Mouse (Mus musculus) Patski (cell line): ENCODE measurements at regions not wholly inside any gene's neighbourhood (a gene's known extent, or its start where the extent isn't known, plus 50 kb on each side); places are given as distances from the start of the nearest gene placed in this dataset.

Experiments used
- ATAC-seq: fragments of 100-300 bp; one replicate; pipeline ENCODE4 v1.8.0; 2021
- CTCF ChIA-PET: fragments of 350-600 bp; sonication (Branson Sonifier 250); formaldehyde crosslinking; loops from one replicate; lab custom pipeline; 2022; ENCODE audit warnings: inconsistent platforms; lab: Charles Lee
- POLR2A ChIA-PET: fragments of 350-600 bp; sonication (Branson Sonifier 250); formaldehyde crosslinking; loops from one replicate; lab custom pipeline; 2022; ENCODE audit warnings: antibody characterized with exemption, inconsistent platforms; lab: Charles Lee
- DNase-seq: peaks from one replicate; pipeline ENCODE4 v3.0.0-alpha.2; 2011; ENCODE audit warnings: low read depth, low spot score
- H3K27me3 ChIP-seq: fragments of 371-371 bp; one replicate; pipeline ENCODE4 v1.5.1; 2021
- CTCF ChIP-seq: fragments of 100-300 bp; IDR thresholded peaks from one replicate; pipeline ENCODE4 v1.5.1; 2021
- in situ Hi-C: fragments of 300-500 bp; cut with MboI; formaldehyde crosslinking; loops from 3 replicates; pipeline ENCODE4 v1.11.1; 2018; ENCODE audit warnings: low pct_unique_long_range_greater_than_20kb, mixed read lengths

- TF ChIP-seq CTCF: no peak
- POLR2A ChIA-PET: interaction anchor here (0.6 kb wide), 1 partner anchor 133 kb away, joined by 3 read pairs; no protein-coding TSS in a partner anchor
- ATAC-seq: no peak
- peaks cover 52% of the 10 kb centered on the region for H3K27me3 ChIP-seq
- in situ Hi-C loops: no loop called here
- CTCF ChIA-PET: no interaction called here
- DNase-seq: no peak
Observed at GRCm38 (mm10) chr2:18445809-18446208, 53.2 kb upstream of the Dnajc1 start.
